Mouse (Mus musculus): ENCODE measurements around the gene Sik3. TPM values are rescaled to one million over a fixed set of nuclear protein-coding genes. Genes with fewer than 3 reads are reported as not detected.
A peak's percentile ranks its signal among the peaks of the same experiment; 100 is the strongest.

Sik3 gene
- polyA plus RNA-seq, 1 experiment from 2014 or later: 8.9 TPM

- no peaks in the 10 kb centered on the region for H3K4me1 ChIP-seq (ENCODE audit: insufficient read depth, low read depth, low read length)
- peaks cover 4% of the 10 kb centered on the region; the same call in 1 of the 2 replicates for H3K36me3 ChIP-seq (ENCODE audit: insufficient read depth, low read length)
- H3K4me2 ChIP-seq (replicated peaks; ENCODE audit: low read depth, low read length): no peak overlapping the region
- no peak for DNase-seq (ENCODE audit: low spot score)
- ATAC-seq: no peak
- WGBS: 61% methylated on average over 8 of the region's 8 CpGs
- H3K4me3 ChIP-seq (ENCODE audit: low read depth, low read length): no peak overlapping the region
- no peak for TF ChIP-seq CTCF (IDR thresholded peaks at IDR 0.05)
- no peak for TF ChIP-seq EP300 (IDR thresholded peaks at IDR 0.05)
- H3K9ac ChIP-seq (replicated peaks; ENCODE audit: low read depth): no peak overlapping the region
- no peaks in the 10 kb centered on the region for H3K9me3 ChIP-seq (ENCODE audit: low read length)
- no peak overlapping the region for H3K27ac ChIP-seq (ENCODE audit: low read length)
- H3K27me3 ChIP-seq (replicated peaks; ENCODE audit: insufficient read depth, low read length): no peaks in the 10 kb centered on the region
Measured at GRCm38 (mm10) chr9:46191234-46191633, 178.6 kb downstream of the Sik3 start.

GRCm38 (mm10) chr9:46191644-46192043 lies 179.0 kb downstream of the Sik3 start:
- no peaks in the 10 kb centered on the region for H3K27me3 ChIP-seq (replicated peaks; ENCODE audit: insufficient read depth, low read length)
- no peak overlapping the region for H3K4me3 ChIP-seq (ENCODE audit: low read depth, low read length)
- H3K4me2 ChIP-seq (replicated peaks; ENCODE audit: low read depth, low read length): no peak overlapping the region
- H3K27ac ChIP-seq (ENCODE audit: low read length): no peak overlapping the region
- no peaks in the 10 kb centered on the region for H3K9me3 ChIP-seq (ENCODE audit: low read length)
- ATAC-seq: peak; percentile 40; the same call in 1 of the 2 replicates
- WGBS: 16% methylated on average over 1 of the region's 1 CpGs
- no peak overlapping the region for H3K9ac ChIP-seq (replicated peaks; ENCODE audit: low read depth)
- no peaks in the 10 kb centered on the region for H3K4me1 ChIP-seq (ENCODE audit: insufficient read depth, low read depth, low read length)
- DNase-seq (ENCODE audit: low spot score): peak; percentile 86
- peaks cover 8% of the 10 kb centered on the region; the same call in 1 of the 2 replicates for H3K36me3 ChIP-seq (ENCODE audit: insufficient read depth, low read length)
- TF ChIP-seq CTCF (IDR thresholded peaks at IDR 0.05) (peak; percentile 73), EP300 (IDR thresholded peaks at IDR 0.05) (0 out of 2 replicates have a peak, but pooled peaks have one; percentile 23)

- no peak overlapping the region for H3K27ac ChIP-seq (ENCODE audit: low read length)
- H3K9ac ChIP-seq (replicated peaks; ENCODE audit: low read depth): no peak overlapping the region
- no peaks in the 10 kb centered on the region for H3K27me3 ChIP-seq (replicated peaks; ENCODE audit: insufficient read depth, low read length)
- no peak overlapping the region for H3K4me3 ChIP-seq (ENCODE audit: low read depth, low read length)
- ATAC-seq (no peak), DNase-seq (ENCODE audit: low spot score) (peak; percentile 40)
- TF ChIP-seq CTCF (IDR thresholded peaks at IDR 0.05): no peak
- TF ChIP-seq EP300 (IDR thresholded peaks at IDR 0.05): no peak
- H3K4me2 ChIP-seq (replicated peaks; ENCODE audit: low read depth, low read length): no peak overlapping the region
- H3K36me3 ChIP-seq (ENCODE audit: insufficient read depth, low read length): peaks cover 8% of the 10 kb centered on the region; the same call in 1 of the 2 replicates
- WGBS: 90% methylated on average over 6 of the region's 6 CpGs
- no peaks in the 10 kb centered on the region for H3K4me1 ChIP-seq (ENCODE audit: insufficient read depth, low read depth, low read length)
- H3K9me3 ChIP-seq (ENCODE audit: low read length): no peaks in the 10 kb centered on the region
Measured at GRCm38 (mm10) chr9:46192642-46193041, 180.0 kb downstream of the Sik3 start.

- Histone ChIP-seq H3K27ac (ENCODE audit: low read length) (no peak overlapping the region), H3K4me1 (ENCODE audit: insufficient read depth, low read depth, low read length) (no peaks in the 10 kb centered on the region), H3K4me3 (ENCODE audit: low read depth, low read length) (no peak overlapping the region), H3K27me3 (replicated peaks; ENCODE audit: insufficient read depth, low read length) (no peaks in the 10 kb centered on the region), H3K36me3 (ENCODE audit: insufficient read depth, low read length) (peaks cover 19% of the 10 kb centered on the region), H3K4me2 (replicated peaks; ENCODE audit: low read depth, low read length) (no peak overlapping the region), H3K9ac (replicated peaks; ENCODE audit: low read depth) (no peak overlapping the region), H3K9me3 (ENCODE audit: low read length) (no peaks in the 10 kb centered on the region)
- WGBS: 74% methylated on average over 9 of the region's 9 CpGs
- ATAC-seq (no peak), DNase-seq (ENCODE audit: low spot score) (no peak)
- TF ChIP-seq EP300 (IDR thresholded peaks at IDR 0.05): no peak
- TF ChIP-seq CTCF (IDR thresholded peaks at IDR 0.05): no peak
Measured at GRCm38 (mm10) chr9:46194809-46195208, 182.2 kb downstream of the Sik3 start.

- Histone ChIP-seq H3K36me3 (ENCODE audit: insufficient read depth, low read length) (peaks cover 22% of the 10 kb centered on the region), H3K9ac (replicated peaks; ENCODE audit: low read depth) (no peak overlapping the region), H3K4me3 (ENCODE audit: low read depth, low read length) (no peak overlapping the region), H3K9me3 (ENCODE audit: low read length) (no peaks in the 10 kb centered on the region), H3K27me3 (replicated peaks; ENCODE audit: insufficient read depth, low read length) (no peaks in the 10 kb centered on the region), H3K4me2 (replicated peaks; ENCODE audit: low read depth, low read length) (no peak overlapping the region), H3K27ac (ENCODE audit: low read length) (peak overlapping the region; percentile 23; the same call in 1 of the 2 replicates), H3K4me1 (ENCODE audit: insufficient read depth, low read depth, low read length) (no peaks in the 10 kb centered on the region)
- ATAC-seq (peak; percentile 82), DNase-seq (ENCODE audit: low spot score) (peak; percentile 77)
- 49% methylated on average over 12 of the region's 12 CpGs for WGBS
- TF ChIP-seq CTCF (IDR thresholded peaks at IDR 0.05) (no peak), EP300 (IDR thresholded peaks at IDR 0.05) (peak; percentile 87)
Measured at GRCm38 (mm10) chr9:46196699-46197169, 184.1 kb downstream of the Sik3 start.

GRCm38 (mm10) chr9:46198461-46198860 lies 185.8 kb downstream of the Sik3 start:
- H3K4me3 ChIP-seq (ENCODE audit: low read depth, low read length): no peak overlapping the region
- no peak overlapping the region for H3K9ac ChIP-seq (replicated peaks; ENCODE audit: low read depth)
- no peaks in the 10 kb centered on the region for H3K4me1 ChIP-seq (ENCODE audit: insufficient read depth, low read depth, low read length)
- H3K27ac ChIP-seq (ENCODE audit: low read length): no peak overlapping the region
- no peaks in the 10 kb centered on the region for H3K27me3 ChIP-seq (replicated peaks; ENCODE audit: insufficient read depth, low read length)
- ATAC-seq (no peak), DNase-seq (ENCODE audit: low spot score) (no peak)
- WGBS: 85% methylated on average over 9 of the region's 9 CpGs
- H3K36me3 ChIP-seq (ENCODE audit: insufficient read depth, low read length): peaks cover 33% of the 10 kb centered on the region
- no peak overlapping the region for H3K4me2 ChIP-seq (replicated peaks; ENCODE audit: low read depth, low read length)
- no peak for TF ChIP-seq CTCF (IDR thresholded peaks at IDR 0.05)
- H3K9me3 ChIP-seq (ENCODE audit: low read length): no peaks in the 10 kb centered on the region

GRCm38 (mm10) chr9:46198936-46199335 lies 186.3 kb downstream of the Sik3 start:
- H3K4me2 ChIP-seq (replicated peaks; ENCODE audit: low read depth, low read length): no peak overlapping the region
- DNase-seq (ENCODE audit: low spot score): no peak
- TF ChIP-seq CTCF (IDR thresholded peaks at IDR 0.05) (no peak), EP300 (IDR thresholded peaks at IDR 0.05) (no peak)
- no peaks in the 10 kb centered on the region for H3K9me3 ChIP-seq (ENCODE audit: low read length)
- H3K36me3 ChIP-seq (ENCODE audit: insufficient read depth, low read length): peaks cover 33% of the 10 kb centered on the region
- no peak overlapping the region for H3K4me3 ChIP-seq (ENCODE audit: low read depth, low read length)
- H3K9ac ChIP-seq (replicated peaks; ENCODE audit: low read depth): no peak overlapping the region
- WGBS: 78% methylated on average over 7 of the region's 7 CpGs
- ATAC-seq: no peak
- no peak overlapping the region for H3K27ac ChIP-seq (ENCODE audit: low read length)
- H3K4me1 ChIP-seq (ENCODE audit: insufficient read depth, low read depth, low read length): no peaks in the 10 kb centered on the region
- no peaks in the 10 kb centered on the region for H3K27me3 ChIP-seq (replicated peaks; ENCODE audit: insufficient read depth, low read length)

All from lung, postnatal 0 days (tissue).